Mouse (Mus musculus): Measurements from ENCODE around the gene Art5.

GRCm38 (mm10) chr7:102109171-102109570, at the start of gene Art5:
- TF ChIP-seq POLR2A (IDR thresholded peaks at IDR 0.05; ENCODE audit: low read depth, low read length) (no peak), MEF2A (IDR thresholded peaks at IDR 0.05; ENCODE audit: borderline replicate concordance, low read depth, low read length) (no peak), CHD1 (IDR thresholded peaks at IDR 0.05; ENCODE audit: low read depth, low read length) (no peak), EP300 (IDR thresholded peaks at IDR 0.05; ENCODE audit: low read length) (no peak), NRF1 (IDR thresholded peaks at IDR 0.05; ENCODE audit: low read depth, low read length) (no peak), ZC3H11A (IDR thresholded peaks at IDR 0.05; ENCODE audit: low read depth, low read length) (no peak), ZMIZ1 (IDR thresholded peaks at IDR 0.05; ENCODE audit: low read depth, low read length) (no peak), KAT2A (IDR thresholded peaks at IDR 0.05; ENCODE audit: insufficient replicate concordance, low read length) (no peak), SMC3 (IDR thresholded peaks at IDR 0.05; ENCODE audit: low read depth, low read length) (no peak), MXI1 (IDR thresholded peaks at IDR 0.05; ENCODE audit: low read depth, low read length) (no peak)
